Mouse (Mus musculus) ES-Bruce4 (cell line): ENCODE measurements around the gene Btbd1. TPM values are rescaled to one million over a fixed set of nuclear protein-coding genes. Genes with fewer than 3 reads are reported as not detected.

Source experiments
- H3K27ac ChIP-seq: 2 replicates; pipeline ENCODE4 v1.5.1; 2012; ENCODE audit warnings: low read length, inconsistent platforms; ENCODE audit not compliant: insufficient read depth
- H3K27me3 ChIP-seq: 2 replicates; pipeline ENCODE4 v1.6.1; 2012; ENCODE audit warnings: mild to moderate bottlenecking, low read length, inconsistent platforms; ENCODE audit not compliant: control insufficient read depth, poor library complexity, insufficient read depth, severe bottlenecking
- H3K36me3 ChIP-seq: 2 replicates; pipeline ENCODE4 v1.6.1; 2012; ENCODE audit warnings: inconsistent platforms, mild to moderate bottlenecking, low read length, moderate library complexity; ENCODE audit not compliant: control insufficient read depth, poor library complexity, insufficient read depth, severe bottlenecking
- H3K4me1 ChIP-seq: one replicate; pipeline ENCODE4 v1.8.1; 2011; ENCODE audit warnings: low read length; ENCODE audit not compliant: control insufficient read depth, insufficient read depth
- H3K4me3 ChIP-seq: 2 replicates; pipeline ENCODE4 v1.5.1; 2011; ENCODE audit warnings: low read depth, mild to moderate bottlenecking, low read length
- H3K9ac ChIP-seq: 2 replicates; pipeline ENCODE4 v1.6.1; 2012; ENCODE audit warnings: low read depth, mild to moderate bottlenecking, inconsistent platforms; ENCODE audit not compliant: poor library complexity, severe bottlenecking
- H3K9me3 ChIP-seq: replicated peaks from 2 replicates; pipeline ENCODE4 v1.6.1; 2012; ENCODE audit warnings: mild to moderate bottlenecking, low read length, inconsistent platforms; ENCODE audit not compliant: control insufficient read depth, poor library complexity, insufficient read depth, severe bottlenecking
- CTCF ChIP-seq: IDR thresholded peaks from one replicate; pipeline ENCODE4 v1.8.1; 2011; ENCODE audit warnings: low read depth, low read length
- EP300 ChIP-seq: IDR thresholded peaks from 2 replicates; pipeline ENCODE4 v1.6.1; 2011; ENCODE audit warnings: low read depth, low read length; ENCODE audit not compliant: insufficient read depth
- POLR2A ChIP-seq: IDR thresholded peaks from one replicate; pipeline ENCODE4 v1.8.1; 2011; ENCODE audit warnings: low read length; ENCODE audit not compliant: insufficient read depth
- polyA plus RNA-seq: library from polyadenylated mRNA; stranded (reverse); fragments of >200 nt; gene quantifications from 2 replicates; pipeline ENCODE4 v1.2.4, GENCODE M21; 2011; ENCODE audit warnings: low read depth; ENCODE audit not compliant: missing spikeins, insufficient read depth, insufficient read length

The Btbd1 gene
- polyA plus RNA-seq, 1 experiment: 150 TPM

DNA sequence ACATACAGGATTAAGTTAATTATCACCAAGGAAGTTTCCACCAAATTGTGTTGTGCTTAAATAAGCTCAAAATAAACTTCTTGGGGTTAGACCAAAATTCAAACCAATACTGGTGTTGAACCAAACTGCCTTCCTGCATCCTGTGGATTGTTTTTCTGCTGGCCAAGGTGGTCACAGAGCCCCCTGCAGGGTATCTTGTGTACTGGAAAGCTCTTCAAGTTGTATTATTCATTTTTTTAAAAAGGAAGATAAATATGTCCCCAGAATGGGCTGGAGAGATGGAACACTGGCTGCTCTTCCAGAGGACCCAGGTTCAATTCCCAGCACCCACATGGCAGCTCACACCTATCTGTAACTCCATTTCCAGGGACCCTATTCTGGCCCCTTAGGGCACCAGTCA lies 5.6 kb upstream of the Btbd1 start:
- H3K36me3 ChIP-seq: no peaks in the 10 kb centered on the region
- H3K4me1 ChIP-seq: no peaks in the 10 kb centered on the region
- H3K9ac ChIP-seq: no peak overlapping the region

DNA sequence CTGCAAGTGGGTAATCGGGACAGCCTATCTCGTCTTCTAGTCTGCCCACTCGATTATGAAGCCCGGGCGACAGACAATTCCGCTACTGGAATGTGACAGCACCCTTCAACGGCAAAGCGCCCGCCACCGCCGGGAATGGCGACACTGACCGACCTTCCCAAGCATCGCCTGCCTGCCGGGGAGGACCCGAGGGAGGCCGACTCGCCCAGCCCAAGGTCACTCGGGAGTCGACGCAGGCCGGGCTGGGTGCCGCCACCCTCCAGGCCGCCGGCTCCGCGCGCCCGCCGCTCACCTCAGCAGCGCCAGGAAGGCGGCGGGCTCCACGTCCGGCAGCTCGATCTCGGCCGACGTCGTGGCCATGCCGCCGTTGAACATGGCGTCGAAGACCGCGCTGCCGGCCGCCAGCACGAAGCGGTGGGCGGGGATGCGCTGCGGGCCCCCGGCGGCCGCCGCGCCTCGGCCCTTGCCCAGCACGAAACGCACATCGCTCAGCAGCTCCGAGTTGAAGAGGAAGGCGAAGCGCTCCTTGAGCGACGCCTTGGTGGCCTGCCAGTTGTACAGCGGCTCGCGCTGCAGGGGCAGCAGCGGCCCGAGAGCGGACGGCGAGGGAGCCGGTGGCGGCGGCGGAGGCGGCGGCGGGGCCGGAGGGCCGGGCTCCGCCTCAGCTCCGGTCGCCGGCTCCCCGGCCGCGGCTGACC lies 401 bp downstream of the Btbd1 start:
- Histone ChIP-seq H3K36me3 (no peaks in the 10 kb centered on the region), H3K9me3 (no peaks in the 10 kb centered on the region), H3K4me3 (peak overlapping the region; percentile 68), H3K4me1 (no peaks in the 10 kb centered on the region), H3K27me3 (no peaks in the 10 kb centered on the region), H3K9ac (peak overlapping the region; percentile 91), H3K27ac (no peak overlapping the region)
- TF ChIP-seq EP300 (no peak), CTCF (no peak), POLR2A (no peak)

More for the DNA sequence above, 5.6 kb upstream of the Btbd1 start:
- Histone ChIP-seq H3K27me3 (no peaks in the 10 kb centered on the region), H3K4me3 (no peak overlapping the region), H3K27ac (no peak overlapping the region), H3K9me3 (no peaks in the 10 kb centered on the region; the same call in 1 of the 2 replicates)
- no peak for TF ChIP-seq POLR2A
- TF ChIP-seq EP300: no peak
- TF ChIP-seq CTCF: no peak

DNA sequence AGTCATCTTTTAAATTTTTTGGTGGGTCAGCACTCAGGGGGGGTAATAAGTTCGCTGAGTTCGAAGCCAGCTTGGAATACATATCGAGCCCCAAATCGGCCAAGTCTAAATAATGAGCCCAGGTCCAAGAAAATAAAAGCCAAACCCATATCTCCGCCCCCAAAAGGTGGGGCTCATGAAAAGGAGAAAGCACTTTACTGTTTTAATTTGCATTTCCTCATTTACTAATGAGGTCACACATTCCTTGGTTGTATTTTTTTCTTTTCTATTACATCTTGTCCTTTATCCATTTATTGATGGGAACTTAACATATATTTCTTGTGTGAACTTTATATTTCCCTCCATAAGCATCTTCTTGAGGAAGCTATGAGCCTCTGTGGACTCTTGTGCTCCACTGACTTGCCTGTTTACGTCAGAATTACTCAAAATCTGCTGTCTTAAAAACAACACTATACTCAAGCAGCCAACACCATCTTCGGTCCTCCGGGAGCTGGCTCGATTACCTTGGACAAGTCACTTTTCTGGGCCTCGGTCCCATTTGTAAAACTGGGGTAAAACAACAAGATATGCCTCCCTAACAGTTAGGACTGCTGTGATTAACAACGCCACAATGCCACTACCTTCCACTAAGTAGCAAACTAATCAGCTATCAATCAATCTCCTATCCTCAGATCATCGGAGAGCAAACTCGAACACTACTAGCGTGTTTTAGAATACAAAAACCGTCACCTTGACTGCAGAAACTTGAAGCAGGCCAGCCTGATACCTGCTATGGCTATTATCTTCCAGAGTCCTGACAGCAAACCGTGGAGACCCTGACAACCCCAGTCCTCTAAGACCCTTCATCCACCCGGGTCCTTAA lies 1.2 kb downstream of the Btbd1 start:
- peak overlapping the region; percentile 68 for H3K4me3 ChIP-seq
- no peaks in the 10 kb centered on the region for H3K27me3 ChIP-seq
- no peak overlapping the region for H3K27ac ChIP-seq
- peak overlapping the region; percentile 91 for H3K9ac ChIP-seq
- H3K36me3 ChIP-seq: no peaks in the 10 kb centered on the region
- H3K9me3 ChIP-seq: no peaks in the 10 kb centered on the region
- TF ChIP-seq POLR2A: no peak
- TF ChIP-seq EP300: no peak
- TF ChIP-seq CTCF: no peak
- no peaks in the 10 kb centered on the region for H3K4me1 ChIP-seq

DNA sequence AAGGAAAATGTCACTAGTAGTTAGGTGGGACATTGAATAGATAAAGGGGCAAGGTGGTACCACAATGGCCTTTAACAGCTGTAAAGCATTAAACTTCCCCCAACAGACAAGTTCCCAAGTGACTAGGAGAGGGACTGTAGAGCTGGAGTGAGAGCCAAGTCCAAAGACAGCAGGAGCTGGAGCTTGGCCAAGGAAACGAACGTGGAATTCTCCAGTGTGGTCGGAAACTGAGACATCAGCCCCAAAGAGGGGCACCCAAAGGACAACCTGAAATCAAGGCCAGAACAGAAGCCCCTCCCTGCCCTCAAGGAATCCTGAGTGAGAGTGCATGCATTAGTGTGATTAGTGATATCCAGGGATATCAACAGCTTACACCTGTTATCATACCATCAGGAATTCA lies 3.9 kb downstream of the Btbd1 start:
- Histone ChIP-seq H3K27ac (no peak overlapping the region), H3K27me3 (no peaks in the 10 kb centered on the region), H3K4me1 (no peaks in the 10 kb centered on the region), H3K9me3 (no peaks in the 10 kb centered on the region), H3K36me3 (no peaks in the 10 kb centered on the region), H3K9ac (no peak overlapping the region), H3K4me3 (no peak overlapping the region)
- no peak for TF ChIP-seq EP300
- TF ChIP-seq CTCF: no peak
- TF ChIP-seq POLR2A: no peak

DNA sequence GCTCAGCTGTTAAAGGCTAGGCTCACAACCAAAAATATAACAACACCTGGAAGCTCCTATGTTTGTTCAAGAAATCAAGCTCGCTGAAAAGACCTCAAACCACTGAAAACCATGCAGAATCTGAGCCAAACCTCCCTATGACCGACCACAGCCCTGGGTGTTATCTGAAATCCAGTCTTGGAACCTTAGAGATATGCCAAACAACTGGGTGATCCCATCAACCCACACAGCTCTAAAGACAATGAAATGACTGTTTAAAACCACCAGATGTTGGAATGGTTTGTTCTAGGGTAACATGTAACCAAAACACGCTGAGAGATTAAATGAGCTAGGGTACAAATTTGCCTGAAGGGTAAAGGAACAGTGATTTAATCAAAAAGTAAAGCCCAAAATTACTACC lies 4.3 kb downstream of the Btbd1 start:
- H3K9ac ChIP-seq: no peak overlapping the region
- H3K4me3 ChIP-seq: no peak overlapping the region
- H3K27me3 ChIP-seq: no peaks in the 10 kb centered on the region
- H3K4me1 ChIP-seq: no peaks in the 10 kb centered on the region
- H3K9me3 ChIP-seq: no peaks in the 10 kb centered on the region
- TF ChIP-seq POLR2A: no peak
- no peak for TF ChIP-seq EP300
- TF ChIP-seq CTCF: no peak
- no peak overlapping the region for H3K27ac ChIP-seq
- no peaks in the 10 kb centered on the region for H3K36me3 ChIP-seq

DNA sequence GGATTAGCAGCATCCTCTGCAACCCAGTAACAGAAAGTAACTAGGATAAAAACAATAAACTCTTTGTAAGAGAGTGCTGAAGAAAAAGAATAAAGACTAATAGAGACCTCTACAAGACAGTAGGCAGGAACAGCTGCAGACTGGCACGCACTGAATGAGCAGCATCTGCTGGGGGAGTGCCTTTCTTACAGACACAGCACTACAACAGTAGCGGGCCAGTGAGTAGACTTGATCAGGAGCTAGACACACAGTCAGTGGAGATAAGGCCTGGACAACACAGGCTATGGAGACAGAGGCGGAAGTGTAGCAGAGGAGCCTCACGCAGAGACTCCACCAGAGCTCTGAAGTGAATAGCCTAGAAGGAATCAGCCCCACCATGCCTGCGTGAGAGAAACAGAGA lies 23.2 kb downstream of the Btbd1 start:
- TF ChIP-seq POLR2A (no peak), EP300 (no peak), CTCF (no peak)

More for the DNA sequence above, 23.2 kb downstream of the Btbd1 start:
- Histone ChIP-seq H3K9me3 (no peaks in the 10 kb centered on the region), H3K36me3 (peaks cover 2% of the 10 kb centered on the region), H3K27me3 (no peaks in the 10 kb centered on the region), H3K4me3 (no peak overlapping the region), H3K4me1 (no peaks in the 10 kb centered on the region), H3K27ac (no peak overlapping the region), H3K9ac (no peak overlapping the region)
